Mouse (Mus musculus): ENCODE data around the gene Sh2d2a. TPM values are rescaled to one million over a fixed set of nuclear protein-coding genes. Genes with fewer than 3 reads are reported as not detected.
"Not testable (repeated sequence)": the region's sequence is repeated elsewhere in the genome, so short reads cannot be mapped to it uniquely, and the experiment has no call there.

The Sh2d2a gene
- polyA plus RNA-seq, 1 experiment from 2014 or later, result not detected

DNA sequence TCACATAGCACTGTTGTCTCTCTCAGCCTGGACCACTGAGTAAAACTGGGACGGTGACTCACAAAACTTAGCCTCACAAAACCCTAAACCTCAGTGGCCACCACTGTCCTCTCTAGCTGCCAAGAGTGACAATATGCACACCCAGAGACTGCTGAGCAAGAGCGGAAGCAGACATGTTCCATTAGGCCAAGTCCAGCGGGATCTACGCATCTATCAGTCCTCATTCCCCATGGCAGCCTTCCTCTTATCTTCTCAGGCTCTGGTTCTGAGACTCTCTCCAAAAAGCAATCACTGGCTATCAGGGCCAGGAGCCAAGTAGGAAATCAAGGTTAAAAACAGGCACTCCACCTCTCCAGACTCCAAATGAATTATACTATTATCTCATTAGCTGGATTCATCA, 31.2 kb downstream of the Sh2d2a start:
- no peaks in the 10 kb centered on the region for H3K27me3 ChIP-seq (ENCODE audit: control insufficient read depth, insufficient read depth, low read length)
- H3K36me3 ChIP-seq (ENCODE audit: control insufficient read depth, insufficient read depth, low read length), result peaks cover 3% of the 10 kb centered on the region; the same call in 1 of the 2 replicates
- H3K27ac ChIP-seq (replicated peaks; ENCODE audit: low read depth, low read length), result no peak overlapping the region
- H3K9ac ChIP-seq (ENCODE audit: low read length), result no peak overlapping the region
- H3K4me3 ChIP-seq (ENCODE audit: low read depth, low read length), result no peak overlapping the region
- H3K4me1 ChIP-seq (ENCODE audit: control insufficient read depth, insufficient read depth, low read length), result no peaks in the 10 kb centered on the region
- H3K9me3 ChIP-seq (ENCODE audit: control insufficient read depth, low read length), result no peaks in the 10 kb centered on the region
- 94% methylated on average over 4 of the region's 4 CpGs for WGBS
- H3K4me2 ChIP-seq (ENCODE audit: low read depth, severe bottlenecking), result no peak overlapping the region
- ATAC-seq (ENCODE audit: insufficient number of reproducible peaks, low FRiP score, low TSS enrichment, low read depth) (no peak), DNase-seq (ENCODE audit: low spot score) (no peak)

DNA sequence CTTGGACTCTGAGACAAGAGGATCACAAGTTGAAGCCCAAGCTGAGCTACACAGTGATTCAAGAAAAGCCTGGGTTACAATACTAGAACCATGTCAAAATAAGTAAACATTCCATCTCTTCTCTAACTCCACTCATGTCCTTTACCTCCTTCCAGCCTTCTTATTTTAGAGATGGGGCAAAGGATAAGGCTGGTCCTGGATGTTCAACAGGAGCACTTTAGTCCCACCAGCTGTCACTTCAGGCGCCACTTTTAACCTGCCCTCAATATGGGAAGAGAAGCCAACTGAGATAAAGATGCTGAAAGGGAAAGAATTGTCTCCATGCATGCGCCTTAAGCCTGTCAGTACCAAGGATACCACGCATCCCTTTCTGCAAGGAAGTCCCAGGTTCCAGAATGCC, 37.7 kb downstream of the Sh2d2a start:
- WGBS, result 3% methylated on average over 3 of the region's 3 CpGs
- Histone ChIP-seq H3K27me3 (ENCODE audit: control insufficient read depth, insufficient read depth, low read length) (no peaks in the 10 kb centered on the region), H3K4me1 (ENCODE audit: control insufficient read depth, insufficient read depth, low read length) (peaks cover 9% of the 10 kb centered on the region), H3K9ac (ENCODE audit: low read length) (peak overlapping the region; percentile 86), H3K4me3 (ENCODE audit: low read depth, low read length) (peak overlapping the region; percentile 92), H3K9me3 (ENCODE audit: control insufficient read depth, low read length) (no peaks in the 10 kb centered on the region), H3K27ac (replicated peaks; ENCODE audit: low read depth, low read length) (no peak overlapping the region), H3K4me2 (ENCODE audit: low read depth, severe bottlenecking) (peak overlapping the region; percentile 86), H3K36me3 (ENCODE audit: control insufficient read depth, insufficient read depth, low read length) (no peaks in the 10 kb centered on the region; the same call in 1 of the 2 replicates)
- no peak for DNase-seq (ENCODE audit: low spot score)
- no peak for ATAC-seq (ENCODE audit: insufficient number of reproducible peaks, low FRiP score, low TSS enrichment, low read depth)

- DNase-seq (ENCODE audit: low spot score), result peak; percentile 62
- Histone ChIP-seq H3K27ac (replicated peaks; ENCODE audit: low read depth, low read length) (peak overlapping the region; percentile 87), H3K27me3 (ENCODE audit: control insufficient read depth, insufficient read depth, low read length) (no peaks in the 10 kb centered on the region), H3K4me1 (ENCODE audit: control insufficient read depth, insufficient read depth, low read length) (peaks cover 9% of the 10 kb centered on the region), H3K36me3 (ENCODE audit: control insufficient read depth, insufficient read depth, low read length) (no peaks in the 10 kb centered on the region; the same call in 1 of the 2 replicates), H3K9me3 (ENCODE audit: control insufficient read depth, low read length) (no peaks in the 10 kb centered on the region), H3K4me2 (ENCODE audit: low read depth, severe bottlenecking) (peak overlapping the region; percentile 86), H3K4me3 (ENCODE audit: low read depth, low read length) (peak overlapping the region; percentile 92), H3K9ac (ENCODE audit: low read length) (peak overlapping the region; percentile 86)
- ATAC-seq (ENCODE audit: insufficient number of reproducible peaks, low FRiP score, low TSS enrichment, low read depth), result peak; percentile 41
- WGBS, result 0% methylated on average over 27 of the region's 28 CpGs
Measured at GRCm38 (mm10) chr3:87884708-87885251, 38.2 kb downstream of the Sh2d2a start.

- Histone ChIP-seq H3K27ac (replicated peaks; ENCODE audit: low read depth, low read length) (peak within 1 kb of the TSS; percentile 87), H3K9ac (ENCODE audit: low read length) (peak within 1 kb of the TSS; percentile 86), H3K4me1 (ENCODE audit: control insufficient read depth, insufficient read depth, low read length) (peaks cover 9% of the 10 kb centered on the region), H3K27me3 (ENCODE audit: control insufficient read depth, insufficient read depth, low read length) (no peaks in the 10 kb centered on the region), H3K4me3 (ENCODE audit: low read depth, low read length) (peak within 1 kb of the TSS; percentile 92), H3K9me3 (ENCODE audit: control insufficient read depth, low read length) (no peaks in the 10 kb centered on the region), H3K36me3 (ENCODE audit: control insufficient read depth, insufficient read depth, low read length) (no peaks in the 10 kb centered on the region; the same call in 1 of the 2 replicates), H3K4me2 (ENCODE audit: low read depth, severe bottlenecking) (peak within 1 kb of the TSS; percentile 86)
- 0% methylated on average over 33 of the region's 33 CpGs for WGBS
- ATAC-seq (ENCODE audit: insufficient number of reproducible peaks, low FRiP score, low TSS enrichment, low read depth) (peak; percentile 97), DNase-seq (ENCODE audit: low spot score) (peak; percentile 88)
Measured at GRCm38 (mm10) chr3:87885281-87886003, 38.9 kb downstream of the Sh2d2a start, which contains the start of gene Prcc. Gene Prcc (minus strand): TSS chr3:87885608.

GRCm38 (mm10) chr3:87886004-87886365, 39.4 kb downstream of the Sh2d2a start:
- ATAC-seq (ENCODE audit: insufficient number of reproducible peaks, low FRiP score, low TSS enrichment, low read depth) (no peak; the same call in 1 of the 2 replicates), DNase-seq (ENCODE audit: low spot score) (no peak)
- 16% methylated on average over 10 of the region's 10 CpGs for WGBS
- Histone ChIP-seq H3K9me3 (ENCODE audit: control insufficient read depth, low read length) (no peaks in the 10 kb centered on the region), H3K9ac (ENCODE audit: low read length) (peak overlapping the region; percentile 27; the same call in 1 of the 2 replicates), H3K27ac (replicated peaks; ENCODE audit: low read depth, low read length) (no peak overlapping the region), H3K4me3 (ENCODE audit: low read depth, low read length) (peak overlapping the region; percentile 92), H3K27me3 (ENCODE audit: control insufficient read depth, insufficient read depth, low read length) (no peaks in the 10 kb centered on the region), H3K4me2 (ENCODE audit: low read depth, severe bottlenecking) (peak overlapping the region; percentile 40), H3K36me3 (ENCODE audit: control insufficient read depth, insufficient read depth, low read length) (no peaks in the 10 kb centered on the region; the same call in 1 of the 2 replicates), H3K4me1 (ENCODE audit: control insufficient read depth, insufficient read depth, low read length) (peaks cover 9% of the 10 kb centered on the region)

- H3K4me3 ChIP-seq (ENCODE audit: low read depth, low read length), result peak overlapping the region; percentile 92; the same call in 1 of the 2 replicates
- H3K9me3 ChIP-seq (ENCODE audit: control insufficient read depth, low read length), result no peaks in the 10 kb centered on the region
- H3K9ac ChIP-seq (ENCODE audit: low read length), result no peak overlapping the region; the same call in 1 of the 2 replicates
- WGBS, result 85% methylated on average over 6 of the region's 6 CpGs
- ATAC-seq (ENCODE audit: insufficient number of reproducible peaks, low FRiP score, low TSS enrichment, low read depth) (no peak), DNase-seq (ENCODE audit: low spot score) (no peak)
- H3K4me1 ChIP-seq (ENCODE audit: control insufficient read depth, insufficient read depth, low read length), result peaks cover 9% of the 10 kb centered on the region
- no peak overlapping the region for H3K27ac ChIP-seq (replicated peaks; ENCODE audit: low read depth, low read length)
- peak overlapping the region; percentile 40; the same call in 1 of the 2 replicates for H3K4me2 ChIP-seq (ENCODE audit: low read depth, severe bottlenecking)
- no peaks in the 10 kb centered on the region; the same call in 1 of the 2 replicates for H3K36me3 ChIP-seq (ENCODE audit: control insufficient read depth, insufficient read depth, low read length)
- no peaks in the 10 kb centered on the region for H3K27me3 ChIP-seq (ENCODE audit: control insufficient read depth, insufficient read depth, low read length)
Measured at GRCm38 (mm10) chr3:87886416-87886815, 39.9 kb downstream of the Sh2d2a start.

GRCm38 (mm10) chr3:87887400-87887799, 40.8 kb downstream of the Sh2d2a start:
- H3K9me3 ChIP-seq (ENCODE audit: control insufficient read depth, low read length); ATAC-seq (ENCODE audit: insufficient number of reproducible peaks, low FRiP score, low TSS enrichment, low read depth); H3K4me1 ChIP-seq (ENCODE audit: control insufficient read depth, insufficient read depth, low read length); H3K9ac ChIP-seq (ENCODE audit: low read length); H3K27me3 ChIP-seq (ENCODE audit: control insufficient read depth, insufficient read depth, low read length); H3K4me2 ChIP-seq (ENCODE audit: low read depth, severe bottlenecking); H3K27ac ChIP-seq (replicated peaks; ENCODE audit: low read depth, low read length); H3K4me3 ChIP-seq (ENCODE audit: low read depth, low read length); H3K36me3 ChIP-seq (ENCODE audit: control insufficient read depth, insufficient read depth, low read length); DNase-seq (ENCODE audit: low spot score): not testable (repeated sequence)
- WGBS, result 83% methylated on average over 4 of the region's 4 CpGs

GRCm38 (mm10) chr3:87891481-87891880, 44.9 kb downstream of the Sh2d2a start:
- ATAC-seq (ENCODE audit: insufficient number of reproducible peaks, low FRiP score, low TSS enrichment, low read depth) (no peak), DNase-seq (ENCODE audit: low spot score) (no peak)
- Histone ChIP-seq H3K9me3 (ENCODE audit: control insufficient read depth, low read length) (no peaks in the 10 kb centered on the region), H3K36me3 (ENCODE audit: control insufficient read depth, insufficient read depth, low read length) (no peaks in the 10 kb centered on the region), H3K4me3 (ENCODE audit: low read depth, low read length) (no peak overlapping the region), H3K27ac (replicated peaks; ENCODE audit: low read depth, low read length) (no peak overlapping the region), H3K4me2 (ENCODE audit: low read depth, severe bottlenecking) (no peak overlapping the region), H3K27me3 (ENCODE audit: control insufficient read depth, insufficient read depth, low read length) (no peaks in the 10 kb centered on the region), H3K4me1 (ENCODE audit: control insufficient read depth, insufficient read depth, low read length) (no peaks in the 10 kb centered on the region), H3K9ac (ENCODE audit: low read length) (no peak overlapping the region)
- 69% methylated on average over 3 of the region's 3 CpGs for WGBS
